In genomic region chr13:57055409-57056195, GRCm38 (mm10) we compare ENCODE assay signal across 12 mouse cellular contexts.
A peak's percentile ranks its signal among the peaks of the same experiment; 100 is the strongest.
DNase-seq lines count a peak whose midpoint lies in the region; ATAC-seq and TF ChIP-seq lines count a peak whose summit lies in the region.
"Had no signal": no experiment of that assay in that cellular context is flagged by ENCODE, and none has a peak within 500 bp of the region (broad histone marks: within the 10 kb centered on the region; RNA-seq: fewer than 3 reads in every experiment).

No protein-coding gene starts in this region.

- no peaks in the 10 kb centered on the region for H3K9me3 ChIP-seq in intestine, embryonic 14.5 days (ENCODE audit: control insufficient read depth, low read length)
- H3K9me3 ChIP-seq in intestine, postnatal 0 days (ENCODE audit: control insufficient read depth), result no peaks in the 10 kb centered on the region
- no peaks in the 10 kb centered on the region for H3K9me3 ChIP-seq in hindbrain, embryonic 14.5 days (ENCODE audit: control insufficient read depth, low read length)
- no peaks in the 10 kb centered on the region for H3K9me3 ChIP-seq in neural tube, embryonic 12.5 days
- H3K9me3 ChIP-seq: heart, embryonic 15.5 days; kidney, embryonic 15.5 days had no signal

- no peaks in the 10 kb centered on the region for H3K27me3 ChIP-seq in intestine, embryonic 14.5 days (replicated peaks; ENCODE audit: control insufficient read depth, insufficient read depth, low read length)
- H3K27me3 ChIP-seq in intestine, postnatal 0 days (replicated peaks; ENCODE audit: control insufficient read depth, insufficient read depth, low read length), result no peaks in the 10 kb centered on the region
- no peaks in the 10 kb centered on the region for H3K27me3 ChIP-seq in hindbrain, embryonic 14.5 days (ENCODE audit: control insufficient read depth, insufficient read depth, low read length)
- H3K27me3 ChIP-seq in neural tube, embryonic 12.5 days (replicated peaks), result no peaks in the 10 kb centered on the region
- H3K27me3 ChIP-seq: kidney, embryonic 15.5 days had no signal

- no peaks in the 10 kb centered on the region for H3K36me3 ChIP-seq in intestine, embryonic 14.5 days (ENCODE audit: control insufficient read depth, insufficient read depth, low read length)
- no peaks in the 10 kb centered on the region for H3K36me3 ChIP-seq in intestine, postnatal 0 days (ENCODE audit: control insufficient read depth, insufficient read depth)
- no peaks in the 10 kb centered on the region for H3K36me3 ChIP-seq in hindbrain, embryonic 14.5 days (replicated peaks; ENCODE audit: control insufficient read depth, insufficient read depth)
- H3K36me3 ChIP-seq in neural tube, embryonic 12.5 days, result no peaks in the 10 kb centered on the region
- H3K36me3 ChIP-seq: heart, embryonic 15.5 days; kidney, embryonic 15.5 days had no signal

- no peak for DNase-seq in intestine, embryonic 14.5 days (ENCODE audit: low spot score)
- DNase-seq in embryo, embryonic 10.5 days (ENCODE audit: low spot score), result peak; percentile 34
- peak; percentile 47 for DNase-seq in hindbrain, embryonic 14.5 days (ENCODE audit: low spot score)
- DNase-seq in kidney, postnatal 36 days, result no peak
- DNase-seq in thymus, postnatal 36 days, result no peak

- no peak for TF ChIP-seq CTCF in intestine, postnatal 0 days (IDR thresholded peaks at IDR 0.05; ENCODE audit: low read depth)

- H3K9ac ChIP-seq in intestine, embryonic 14.5 days (ENCODE audit: low read length), result no peak overlapping the region
- no peak overlapping the region for H3K9ac ChIP-seq in intestine, postnatal 0 days (ENCODE audit: low read depth, low read length)
- H3K9ac ChIP-seq in hindbrain, embryonic 14.5 days, result peak overlapping the region; percentile 30; the same call in 1 of the 2 replicates
- no peak overlapping the region for H3K9ac ChIP-seq in neural tube, embryonic 12.5 days
- H3K9ac ChIP-seq: heart, embryonic 15.5 days; kidney, embryonic 15.5 days had no signal

- H3K27ac ChIP-seq in intestine, embryonic 14.5 days (ENCODE audit: low read depth), result 0 out of 2 replicates have a peak overlapping the region, but pooled peaks have one; percentile 22
- no peak overlapping the region for H3K27ac ChIP-seq in intestine, postnatal 0 days (ENCODE audit: low read depth, low read length)
- H3K27ac ChIP-seq in hindbrain, embryonic 14.5 days, result peak overlapping the region; percentile 77
- H3K27ac ChIP-seq in neural tube, embryonic 12.5 days, result peak overlapping the region; percentile 32; the same call in 1 of the 2 replicates
- H3K27ac ChIP-seq: heart, embryonic 15.5 days; kidney, embryonic 15.5 days had no signal

- H3K4me2 ChIP-seq in intestine, embryonic 14.5 days (ENCODE audit: low read length), result no peak overlapping the region
- H3K4me2 ChIP-seq in intestine, postnatal 0 days (replicated peaks; ENCODE audit: low read depth), result no peak overlapping the region
- H3K4me2 ChIP-seq in hindbrain, embryonic 14.5 days (replicated peaks), result 0 out of 2 replicates have a peak overlapping the region, but pooled peaks have one; percentile 4
- H3K4me2 ChIP-seq in neural tube, embryonic 12.5 days (replicated peaks), result 0 out of 2 replicates have a peak overlapping the region, but pooled peaks have one; percentile 20
- H3K4me2 ChIP-seq: heart, embryonic 15.5 days; kidney, embryonic 15.5 days had no signal

- WGBS in intestine, embryonic 14.5 days, result 70% methylated on average over 12 of the region's 12 CpGs
- 71% methylated on average over 12 of the region's 12 CpGs for WGBS in intestine, postnatal 0 days
- 40% methylated on average over 12 of the region's 12 CpGs for WGBS in hindbrain, embryonic 14.5 days
- 41% methylated on average over 12 of the region's 12 CpGs for WGBS in neural tube, embryonic 12.5 days

- peaks cover 6% of the 10 kb centered on the region; the same call in 1 of the 2 replicates for H3K4me1 ChIP-seq in intestine, embryonic 14.5 days (replicated peaks; ENCODE audit: control insufficient read depth, insufficient read depth, low read length)
- H3K4me1 ChIP-seq in intestine, postnatal 0 days (replicated peaks; ENCODE audit: control insufficient read depth, insufficient read depth, low read length), result no peaks in the 10 kb centered on the region
- H3K4me1 ChIP-seq in hindbrain, embryonic 14.5 days (replicated peaks; ENCODE audit: control insufficient read depth, insufficient read depth, low read length), result peaks cover 27% of the 10 kb centered on the region
- peaks cover 14% of the 10 kb centered on the region for H3K4me1 ChIP-seq in neural tube, embryonic 12.5 days
- H3K4me1 ChIP-seq: heart, embryonic 15.5 days had no signal

- no peak overlapping the region for H3K4me3 ChIP-seq in intestine, embryonic 14.5 days (ENCODE audit: low read depth, low read length)
- no peak overlapping the region for H3K4me3 ChIP-seq in intestine, postnatal 0 days (ENCODE audit: low read depth, low read length)
- H3K4me3 ChIP-seq in hindbrain, embryonic 14.5 days (replicated peaks; ENCODE audit: low read length), result no peak overlapping the region
- no peak overlapping the region for H3K4me3 ChIP-seq in neural tube, embryonic 12.5 days
- H3K4me3 ChIP-seq: heart, embryonic 15.5 days; kidney, embryonic 15.5 days had no signal

- ATAC-seq in intestine, embryonic 14.5 days (replicated peaks; ENCODE audit: low FRiP score, low TSS enrichment, low read depth), result no peak
- ATAC-seq in intestine, postnatal 0 days, result no peak
- peak; percentile 66; the same call in 1 of the 2 replicates for ATAC-seq in hindbrain, embryonic 14.5 days (ENCODE audit: low FRiP score)
- peak; percentile 48 for ATAC-seq in neural tube, embryonic 12.5 days (ENCODE audit: low FRiP score, low read depth)
- ATAC-seq in megakaryocyte-erythroid progenitor cell, adult 5-6 weeks (replicated peaks; ENCODE audit: low FRiP score, low TSS enrichment, poor library complexity, severe bottlenecking), result no peak
- ATAC-seq: lung, postnatal 0 days; Patski had no signal

Comparison
In these comparisons a context has a peak if more than half of its experiments do, and no peak if none do; other contexts are left out.
1. ATAC-seq: peak in hindbrain, embryonic 14.5 days (single experiment) and neural tube, embryonic 12.5 days (single experiment); none in intestine, embryonic 14.5 days (single experiment), intestine, postnatal 0 days (single experiment) and megakaryocyte-erythroid progenitor cell, adult 5-6 weeks (single experiment).
2. DNase-seq: peak in embryo, embryonic 10.5 days (single experiment) and hindbrain, embryonic 14.5 days (single experiment); none in intestine, embryonic 14.5 days (single experiment), kidney, postnatal 36 days (0 of 2) and thymus, postnatal 36 days (0 of 2).
3. H3K4me2 ChIP-seq: peak in hindbrain, embryonic 14.5 days (single experiment) and neural tube, embryonic 12.5 days (single experiment); none in intestine, embryonic 14.5 days (single experiment) and intestine, postnatal 0 days (single experiment).